Mouse (Mus musculus) retina, postnatal 7 days (tissue): ENCODE results near the gene Def8.
"Not testable (repeated sequence)": the region's sequence is repeated elsewhere in the genome, so short reads cannot be mapped to it uniquely, and the experiment has no call there.

Source experiments
- DNase-seq: peaks from one replicate; pipeline ENCODE4 v3.0.0-alpha.2; 2012; ENCODE audit warnings: low read depth, low spot score

The Def8 gene

GRCm38 (mm10) chr8:123432381-123432780, 9.1 kb downstream of the Def8 start:
- DNase-seq: no peak

- DNase-seq: not testable (repeated sequence)
Measured at GRCm38 (mm10) chr8:123433241-123433974, 10.1 kb downstream of the Def8 start.

- no peak for DNase-seq
Measured at GRCm38 (mm10) chr8:123441788-123442187, 18.5 kb downstream of the Def8 start.

- DNase-seq: no peak
Measured at GRCm38 (mm10) chr8:123442351-123442750, 19.0 kb downstream of the Def8 start.

GRCm38 (mm10) chr8:123442871-123443575, 19.7 kb downstream of the Def8 start:
- peak; percentile 85 for DNase-seq

- no peak for DNase-seq
Measured at GRCm38 (mm10) chr8:123443576-123443921, 20.2 kb downstream of the Def8 start.

GRCm38 (mm10) chr8:123444131-123444530, 20.8 kb downstream of the Def8 start:
- DNase-seq: no peak

GRCm38 (mm10) chr8:123445981-123446380, 22.7 kb downstream of the Def8 start:
- no peak for DNase-seq

GRCm38 (mm10) chr8:123446799-123447198, 23.5 kb downstream of the Def8 start:
- DNase-seq: no peak

GRCm38 (mm10) chr8:123450783-123451182, 27.5 kb downstream of the Def8 start:
- no peak for DNase-seq

GRCm38 (mm10) chr8:123451747-123452146, 28.4 kb downstream of the Def8 start:
- DNase-seq: not testable (repeated sequence)

- DNase-seq: no peak
Measured at GRCm38 (mm10) chr8:123452149-123452548, 28.8 kb downstream of the Def8 start.

- DNase-seq: no peak
Measured at GRCm38 (mm10) chr8:123453291-123453690, 30.0 kb downstream of the Def8 start.

- no peak for DNase-seq
Measured at GRCm38 (mm10) chr8:123453951-123454350, 30.6 kb downstream of the Def8 start.

- DNase-seq: no peak
Measured at GRCm38 (mm10) chr8:123454559-123454958, 31.2 kb downstream of the Def8 start.

- DNase-seq: no peak
Measured at GRCm38 (mm10) chr8:123463651-123464050, 40.3 kb downstream of the Def8 start.

- DNase-seq: no peak
Measured at GRCm38 (mm10) chr8:123467476-123467875, 44.1 kb downstream of the Def8 start.

- not testable (repeated sequence) for DNase-seq
Measured at GRCm38 (mm10) chr8:123472991-123473390, 49.7 kb downstream of the Def8 start.

- DNase-seq: not testable (repeated sequence)
Measured at GRCm38 (mm10) chr8:123474549-123474948, 51.2 kb downstream of the Def8 start.

GRCm38 (mm10) chr8:123476911-123477736, 53.8 kb downstream of the Def8 start:
- no peak for DNase-seq

- DNase-seq: peak; percentile 90
Measured at GRCm38 (mm10) chr8:123477737-123478258, 54.5 kb downstream of the Def8 start, which contains the start of gene Afg3l1. Gene Afg3l1 (plus strand): TSS chr8:123477903.
